Mouse (Mus musculus) E14TG2a.4 (cell line): Measurements from ENCODE around the gene Wfdc2.
A peak's percentile ranks its signal among the peaks of the same experiment; 100 is the strongest.

ENCODE experiments used
- CTCF ChIP-seq: conservative IDR thresholded peaks from 2 replicates; pipeline ENCODE4 v1.5.1; 2014; ENCODE audit warnings: low read length
- POU5F1 ChIP-seq: IDR thresholded peaks from 2 replicates; pipeline ENCODE4 v1.6.1; 2014; ENCODE audit warnings: low read length, borderline replicate concordance

GRCm38 (mm10) chr2:164600179-164600578 lies 38.0 kb downstream of the Wfdc2 start:
- TF ChIP-seq CTCF, result peak; percentile 59
- TF ChIP-seq POU5F1, result no peak
